ENCODE assay signal across 23 mouse cellular contexts in the genomic region with DNA sequence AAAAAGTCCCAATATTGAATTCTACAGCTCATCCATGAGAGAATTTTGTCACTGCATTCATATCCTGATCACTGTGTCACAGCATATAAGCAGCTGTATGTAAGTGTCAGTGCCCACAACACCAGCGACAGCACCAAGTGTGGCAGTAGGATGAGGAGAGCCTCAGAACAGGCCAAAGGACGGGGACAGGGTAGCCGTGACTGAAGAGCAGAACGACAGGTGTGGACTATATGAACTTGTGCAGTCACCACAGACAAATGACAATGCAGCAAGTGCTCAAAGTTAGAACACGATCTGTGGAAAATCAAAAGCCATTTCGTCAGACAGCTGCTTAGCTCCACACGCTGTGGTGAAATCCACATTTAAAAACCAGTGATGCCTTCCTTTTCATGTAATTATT.
"Had no signal": no experiment of that assay in that cellular context is flagged by ENCODE, and none has a peak within 500 bp of the region (broad histone marks: within the 10 kb centered on the region; RNA-seq: fewer than 3 reads in every experiment).

No protein-coding gene starts in this region.

- H3K4me2 ChIP-seq: heart, embryonic 12.5 days; intestine, embryonic 15.5 days; limb, embryonic 13.5 days; liver, embryonic 11.5 days; liver, embryonic 13.5 days had no signal

- H3K27me3 ChIP-seq: heart, embryonic 12.5 days; intestine, embryonic 15.5 days; limb, embryonic 13.5 days; liver, embryonic 13.5 days had no signal

- ATAC-seq: forebrain, embryonic 16.5 days; inflammation-experienced regulatory T-cells, adult 6 months; intestine, embryonic 15.5 days; intestine, postnatal 0 days had no signal

- H3K9me3 ChIP-seq: heart, embryonic 10.5 days; heart, embryonic 12.5 days; intestine, embryonic 15.5 days; limb, embryonic 13.5 days; liver, embryonic 13.5 days had no signal

- H3K9ac ChIP-seq: heart, embryonic 12.5 days; intestine, embryonic 15.5 days; limb, embryonic 13.5 days; liver, embryonic 13.5 days had no signal

- DNase-seq: gastrocnemius, adult 2 months; gastrocnemius, postnatal 10 days; gastrocnemius, postnatal 25 days; heart, adult 18-20 months; heart, postnatal 10 days; heart, postnatal 4 days; kidney, adult 18-20 months; kidney, adult 8-10 months; kidney, postnatal 10 days; kidney, postnatal 25 days; kidney, postnatal 4 days; liver; liver, embryonic 13.5 days had no signal

- H3K4me3 ChIP-seq: gastrocnemius, adult 2 months; heart, embryonic 10.5 days; heart, embryonic 12.5 days; intestine, embryonic 15.5 days; layer of hippocampus, adult 2 months; left cerebral cortex, adult 2 months; limb, embryonic 13.5 days; liver, embryonic 13.5 days had no signal

- H3K27ac ChIP-seq: gastrocnemius, adult 2 months; heart, embryonic 10.5 days; intestine, embryonic 15.5 days; layer of hippocampus, adult 2 months; left cerebral cortex, adult 2 months; limb, embryonic 13.5 days; liver, embryonic 13.5 days had no signal

- H3K4me1 ChIP-seq: intestine, embryonic 15.5 days; liver, embryonic 13.5 days had no signal

- H3K36me3 ChIP-seq: heart, embryonic 10.5 days; heart, embryonic 12.5 days; intestine, embryonic 15.5 days; limb, embryonic 13.5 days; liver, embryonic 13.5 days had no signal
